Mouse (Mus musculus) ES-E14 (cell line): Measurements from ENCODE around the gene Tbpl2. TPM values are rescaled to one million over a fixed set of nuclear protein-coding genes. Genes with fewer than 3 reads are reported as not detected.

Experiments used
- DNase-seq: peaks from one replicate; pipeline ENCODE4 v3.0.0-alpha.2; 2013; ENCODE audit warnings: low read depth, low spot score
- H3K27ac ChIP-seq: 2 replicates; pipeline ENCODE4 v1.5.1; 2012; ENCODE audit warnings: low read depth, mild to moderate bottlenecking, low read length, moderate library complexity, mixed read lengths; ENCODE audit not compliant: poor library complexity, insufficient read depth, severe bottlenecking
- H3K36me3 ChIP-seq: 2 replicates; pipeline ENCODE4 v1.6.1; 2012; ENCODE audit warnings: mild to moderate bottlenecking, low read length, moderate library complexity, mixed read lengths; ENCODE audit not compliant: control insufficient read depth, poor library complexity, insufficient read depth, severe bottlenecking
- H3K4me1 ChIP-seq, 2 experiments: fragments of 150-350 bp in 1 of 2; sonication (generic) in 1 of 2; 2 replicates each; pipeline ENCODE4 v1.6.1; 2012; ENCODE audit warnings: low read length in 2 of 2, mild to moderate bottlenecking in 1 of 2, mixed read lengths in 1 of 2; ENCODE audit not compliant: control insufficient read depth in 2 of 2, insufficient read depth in 2 of 2, poor library complexity in 1 of 2
- H3K4me3 ChIP-seq, 2 experiments: fragments of 150-350 bp in 1 of 2; sonication (generic) in 1 of 2; 2 replicates each; pipeline ENCODE4 v1.5.1; 2012; ENCODE audit warnings: low read length in 2 of 2, low read depth in 1 of 2, mild to moderate bottlenecking in 1 of 2, mixed read lengths in 1 of 2; ENCODE audit not compliant: insufficient read depth in 1 of 2, poor library complexity in 1 of 2, severe bottlenecking in 1 of 2
- H3K9ac ChIP-seq: 2 replicates; pipeline ENCODE4 v1.6.1; 2012; ENCODE audit warnings: low read depth, mild to moderate bottlenecking, low read length, mixed read lengths; ENCODE audit not compliant: poor library complexity, insufficient read depth, severe bottlenecking
- H3K9me3 ChIP-seq: fragments of 150-350 bp; sonication (generic); 2 replicates; pipeline ENCODE4 v1.6.1; 2012; ENCODE audit warnings: low read depth, mild to moderate bottlenecking, low read length; ENCODE audit not compliant: control insufficient read depth, insufficient read depth
- CHD2 ChIP-seq: IDR thresholded peaks from 2 replicates; pipeline ENCODE4 v1.6.1; 2014; ENCODE audit warnings: mild to moderate bottlenecking, low read depth, low read length, inconsistent platforms
- HCFC1 ChIP-seq: IDR thresholded peaks from 2 replicates; pipeline ENCODE4 v1.6.1; 2012; ENCODE audit warnings: low read length, inconsistent platforms, borderline replicate concordance; ENCODE audit not compliant: insufficient read depth
- MAFK ChIP-seq: IDR thresholded peaks from 2 replicates; pipeline ENCODE4 v1.6.1; 2014; ENCODE audit warnings: mild to moderate bottlenecking, low read depth, low read length, inconsistent platforms; ENCODE audit not compliant: insufficient read depth
- ZC3H11A ChIP-seq: IDR thresholded peaks from 2 replicates; pipeline ENCODE4 v1.6.1; 2012; ENCODE audit warnings: low read depth, mild to moderate bottlenecking, inconsistent platforms, low read length, borderline replicate concordance
- ZNF384 ChIP-seq: IDR thresholded peaks from 2 replicates; pipeline ENCODE4 v1.6.1; 2012; ENCODE audit warnings: low read depth, low read length, inconsistent platforms
- in situ Hi-C, 2 experiments: fragments of 600-800 bp; cut with MboI; formaldehyde crosslinking; loops; one replicate each; pipeline ENCODE4 v1.15.1; 2025; ENCODE audit warnings: low sequenced_read_pairs in 2 of 2, inconsistent platforms in 1 of 2; ENCODE audit not compliant: unreplicated experiment in 2 of 2
- total RNA-seq: library from RNA; depleted of rRNA; stranded (reverse); fragments of 300-350 nt; gene quantifications from 2 replicates; pipeline ENCODE4 v1.2.3, GENCODE M21; 2012; rRNA removed

The Tbpl2 gene
- not detected in 2 replicates for total RNA-seq

DNA sequence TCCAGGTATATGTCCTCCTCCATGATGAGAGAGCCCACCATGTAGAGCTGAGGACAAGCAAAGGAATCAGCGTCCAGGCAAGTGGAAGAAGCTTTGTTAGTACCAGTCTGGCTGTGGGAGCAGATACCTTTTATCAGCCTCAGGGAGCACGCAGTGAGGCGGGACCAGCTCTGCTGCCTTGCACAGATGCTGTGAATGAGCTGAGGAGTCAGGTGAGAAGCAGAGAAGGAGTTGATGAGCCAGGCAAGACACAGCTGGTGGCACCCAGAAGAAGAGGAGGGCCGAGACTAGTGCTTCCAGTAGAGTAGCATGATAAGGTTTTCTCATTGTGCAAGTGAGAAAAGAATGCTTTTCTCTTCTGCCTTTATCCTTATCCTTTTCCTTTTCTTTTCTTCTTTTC lies at the start of gene Tbpl2:
TSS of gene Tbpl2 (minus strand) at position 101 of the 400 bp plus-strand sequence.
- H3K9ac ChIP-seq = no peak within 1 kb of the TSS
- TF ChIP-seq ZC3H11A (no peak), MAFK (no peak), CHD2 (no peak), HCFC1 (no peak), ZNF384 (no peak)
- DNase-seq = no peak

DNA sequence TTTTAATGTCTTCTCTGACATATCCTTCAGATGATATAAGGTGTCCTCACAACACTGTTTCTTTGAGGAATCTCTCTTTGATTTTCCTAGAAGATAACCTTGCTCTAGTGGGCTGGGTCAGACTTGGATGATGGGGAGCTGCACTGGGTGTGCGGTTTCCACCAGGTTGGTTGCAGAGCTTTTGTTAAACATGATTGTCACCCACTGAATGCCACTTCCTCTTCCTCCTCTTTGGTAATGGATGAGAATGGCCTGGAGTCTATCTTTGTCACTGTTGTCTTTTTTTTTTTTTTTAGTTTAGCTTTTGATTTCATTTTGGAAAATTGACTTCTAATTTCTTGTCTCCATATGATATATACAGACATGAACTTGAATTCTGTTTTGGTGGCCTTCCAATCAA lies 38.0 kb upstream of the Tbpl2 start:
- in situ Hi-C loops = no loop called here
- H3K36me3 ChIP-seq = no peaks in the 10 kb centered on the region
- no peaks in the 10 kb centered on the region for H3K4me1 ChIP-seq
- H3K27ac ChIP-seq = no peak overlapping the region
- TF ChIP-seq MAFK (no peak), CHD2 (no peak), ZC3H11A (no peak), ZNF384 (no peak), HCFC1 (no peak)
- no peak for DNase-seq
- H3K9me3 ChIP-seq = no peaks in the 10 kb centered on the region
- H3K9ac ChIP-seq = no peak overlapping the region
- H3K4me3 ChIP-seq = no peak overlapping the region

More for the DNA sequence above, at the start of gene Tbpl2:
- in situ Hi-C loops = no loop called here
- Histone ChIP-seq H3K9me3 (no peaks in the 10 kb centered on the region), H3K36me3 (no peaks in the 10 kb centered on the region), H3K4me3 (no peak within 1 kb of the TSS), H3K27ac (no peak within 1 kb of the TSS), H3K4me1 (no peaks in the 10 kb centered on the region)

DNA sequence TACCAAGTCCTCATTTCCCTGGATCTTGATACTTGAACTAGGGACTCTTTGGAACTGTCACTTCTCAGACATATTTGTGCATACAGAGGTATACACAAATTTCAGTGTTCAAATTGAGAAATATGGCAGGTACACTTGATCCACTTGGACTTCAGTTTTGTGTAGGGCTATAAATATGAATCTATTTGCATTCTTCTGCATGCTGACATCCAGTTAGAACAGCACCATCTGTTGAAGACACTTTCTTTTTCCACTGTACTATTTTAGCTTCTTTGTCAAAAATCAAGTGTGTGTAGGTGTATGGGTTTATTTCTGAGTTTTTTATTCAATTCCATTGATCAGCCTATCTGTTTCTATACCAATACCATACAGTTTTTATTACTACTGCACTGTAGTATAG lies 12.7 kb upstream of the Tbpl2 start:
- Histone ChIP-seq H3K9ac (no peak overlapping the region), H3K9me3 (no peaks in the 10 kb centered on the region), H3K27ac (no peak overlapping the region), H3K36me3 (no peaks in the 10 kb centered on the region), H3K4me1 (no peaks in the 10 kb centered on the region), H3K4me3 (no peak overlapping the region)
- in situ Hi-C loops = no loop called here
- DNase-seq = no peak
- TF ChIP-seq CHD2 (no peak), HCFC1 (no peak), ZNF384 (no peak), ZC3H11A (no peak), MAFK (no peak)

DNA sequence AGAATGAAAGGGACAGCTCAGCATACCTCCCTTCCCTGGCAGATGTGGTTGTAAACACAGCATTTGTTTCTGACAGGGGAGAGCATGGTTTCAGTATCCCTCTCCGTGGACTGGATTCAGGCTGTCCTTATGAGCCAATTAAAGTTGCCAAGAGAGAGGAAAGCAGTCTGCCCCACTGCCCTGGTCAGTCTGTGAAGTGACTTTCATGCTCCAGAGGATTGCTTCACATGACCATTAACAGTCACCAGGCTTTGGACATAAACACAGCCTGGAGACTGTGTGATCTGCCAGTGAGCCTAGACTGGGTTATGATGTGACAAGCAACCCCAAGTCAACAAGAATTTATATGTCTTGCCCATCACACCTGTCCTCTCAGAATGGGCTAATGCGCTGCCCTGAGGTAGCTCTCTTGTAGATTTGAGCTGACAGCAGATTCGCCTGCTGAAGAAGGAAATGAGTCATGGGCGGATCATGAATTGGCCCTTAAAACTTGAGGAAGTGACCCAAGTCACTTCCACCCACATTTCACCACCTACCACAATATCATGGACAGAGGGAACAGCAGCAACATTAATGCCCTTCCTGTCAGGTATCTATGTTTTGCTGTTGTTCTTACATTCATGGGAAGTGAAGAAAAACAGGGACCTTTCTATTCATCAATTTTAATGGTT lies 7.4 kb upstream of the Tbpl2 start:
- TF ChIP-seq CHD2 (no peak), ZC3H11A (no peak)
- H3K27ac ChIP-seq = no peak overlapping the region
- in situ Hi-C loops = no loop called here
- H3K4me1 ChIP-seq = no peaks in the 10 kb centered on the region
- no peak overlapping the region for H3K4me3 ChIP-seq
- H3K9ac ChIP-seq = no peak overlapping the region
- no peaks in the 10 kb centered on the region for H3K9me3 ChIP-seq
- no peak for DNase-seq
- H3K36me3 ChIP-seq = no peaks in the 10 kb centered on the region

DNA sequence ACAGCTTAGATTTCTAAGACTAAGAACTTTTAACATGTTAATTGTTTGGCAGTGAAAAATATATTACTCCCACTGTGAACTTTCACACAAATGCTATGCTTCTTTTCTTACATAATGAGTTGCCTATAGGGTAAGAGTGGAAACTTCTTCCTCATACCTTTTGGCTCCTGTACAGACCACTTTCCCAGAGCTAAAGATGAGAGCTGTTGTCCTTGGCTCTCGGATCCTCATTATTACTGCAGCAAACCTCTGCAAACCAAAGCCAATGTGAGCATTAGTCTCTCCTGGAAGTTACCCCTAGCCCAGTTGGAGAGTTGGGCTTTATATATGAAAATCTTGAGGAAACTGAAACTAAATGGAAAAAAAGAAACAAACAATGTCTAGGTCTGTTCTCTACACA lies 5.5 kb downstream of the Tbpl2 start:
- TF ChIP-seq CHD2 (no peak), HCFC1 (no peak), MAFK (no peak), ZC3H11A (no peak), ZNF384 (no peak)
- no peak overlapping the region for H3K27ac ChIP-seq
- in situ Hi-C loops = no loop called here
- no peaks in the 10 kb centered on the region for H3K4me1 ChIP-seq
- no peak for DNase-seq
- H3K9me3 ChIP-seq = no peaks in the 10 kb centered on the region
- H3K36me3 ChIP-seq = no peaks in the 10 kb centered on the region
- H3K9ac ChIP-seq = no peak overlapping the region
- H3K4me3 ChIP-seq = no peak overlapping the region
